Mouse (Mus musculus): ENCODE measurements around the gene Fes.

The Fes gene

DNA sequence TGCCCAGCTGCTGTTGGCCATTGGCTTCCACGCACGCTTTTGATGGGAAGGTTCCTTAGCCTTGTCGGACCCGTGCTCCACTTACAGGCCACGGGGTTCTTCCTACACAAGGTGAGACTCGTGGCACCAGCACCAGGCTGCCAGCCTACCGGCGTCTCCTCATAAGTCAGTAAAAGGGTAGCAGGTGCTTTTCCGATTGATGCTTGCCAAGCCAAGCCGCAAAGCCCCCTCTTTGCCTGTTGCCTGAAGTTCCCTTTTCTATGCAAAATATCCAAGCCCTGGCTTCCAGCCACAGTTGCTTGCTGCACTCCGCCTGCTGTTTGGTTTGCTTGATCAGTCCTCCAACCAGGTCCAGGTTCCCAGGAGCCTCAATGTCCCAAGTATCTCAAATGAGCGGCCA, 13.9 kb downstream of the Fes start:
- DNase-seq: no peak

DNA sequence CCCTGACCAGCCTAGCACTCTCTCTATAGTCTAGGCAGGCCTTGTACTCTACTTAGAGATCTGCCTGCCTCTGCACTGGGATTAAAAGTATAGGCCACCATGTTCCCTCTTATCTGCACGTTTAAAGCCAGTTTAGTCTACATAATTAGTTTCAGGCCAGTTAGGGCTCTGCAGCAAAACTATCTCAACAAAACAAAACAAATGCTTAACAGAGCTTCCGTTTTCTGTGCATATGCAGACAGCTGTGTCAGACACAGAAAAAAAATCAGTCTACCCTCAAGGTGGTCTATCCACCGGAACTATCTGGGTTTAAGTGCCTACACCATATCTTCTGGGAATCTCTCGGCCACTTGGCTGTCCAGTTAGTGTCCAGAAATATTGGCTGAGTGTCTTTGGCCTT, 14.4 kb downstream of the Fes start:
- no peak for DNase-seq

DNA sequence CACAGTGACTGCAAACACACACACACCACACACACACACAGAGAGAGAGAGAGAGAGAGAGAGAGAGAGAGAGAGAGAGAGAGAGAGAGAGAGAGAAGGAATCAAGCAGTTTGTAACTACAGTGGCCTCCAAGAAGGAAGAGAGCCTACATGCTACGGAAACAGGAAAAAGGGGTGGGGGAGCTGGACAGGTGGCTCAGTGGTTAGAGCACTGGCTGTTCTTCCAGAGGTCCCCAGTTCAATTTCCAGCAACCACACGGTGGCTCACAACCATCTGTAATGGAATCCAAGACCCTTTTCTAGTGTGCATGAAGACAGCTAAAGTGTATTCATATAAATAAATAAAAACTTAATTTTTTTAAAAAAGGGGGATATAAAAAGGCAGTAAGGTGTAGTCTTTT, 15.1 kb downstream of the Fes start:
- DNase-seq: no peak

DNA sequence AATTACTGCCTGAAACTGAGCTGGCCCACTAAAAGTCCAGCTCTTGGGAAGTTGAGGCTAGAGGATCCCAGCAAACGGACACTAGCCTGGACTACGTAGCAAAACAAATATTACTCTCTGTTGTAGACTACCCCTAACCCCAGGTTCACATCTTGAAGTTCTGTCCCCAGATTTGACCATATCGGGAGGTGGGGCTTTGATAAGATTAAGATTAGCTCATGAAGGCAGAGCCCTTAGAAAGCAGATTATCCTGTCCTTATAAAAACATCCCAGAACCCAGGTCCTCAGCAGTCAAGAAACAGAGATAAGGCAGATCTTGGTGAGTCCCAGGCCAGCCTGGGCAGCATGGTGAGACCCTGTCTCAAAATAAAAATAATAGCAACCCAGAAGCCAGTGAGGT, 15.6 kb downstream of the Fes start:
- DNase-seq: no peak

DNA sequence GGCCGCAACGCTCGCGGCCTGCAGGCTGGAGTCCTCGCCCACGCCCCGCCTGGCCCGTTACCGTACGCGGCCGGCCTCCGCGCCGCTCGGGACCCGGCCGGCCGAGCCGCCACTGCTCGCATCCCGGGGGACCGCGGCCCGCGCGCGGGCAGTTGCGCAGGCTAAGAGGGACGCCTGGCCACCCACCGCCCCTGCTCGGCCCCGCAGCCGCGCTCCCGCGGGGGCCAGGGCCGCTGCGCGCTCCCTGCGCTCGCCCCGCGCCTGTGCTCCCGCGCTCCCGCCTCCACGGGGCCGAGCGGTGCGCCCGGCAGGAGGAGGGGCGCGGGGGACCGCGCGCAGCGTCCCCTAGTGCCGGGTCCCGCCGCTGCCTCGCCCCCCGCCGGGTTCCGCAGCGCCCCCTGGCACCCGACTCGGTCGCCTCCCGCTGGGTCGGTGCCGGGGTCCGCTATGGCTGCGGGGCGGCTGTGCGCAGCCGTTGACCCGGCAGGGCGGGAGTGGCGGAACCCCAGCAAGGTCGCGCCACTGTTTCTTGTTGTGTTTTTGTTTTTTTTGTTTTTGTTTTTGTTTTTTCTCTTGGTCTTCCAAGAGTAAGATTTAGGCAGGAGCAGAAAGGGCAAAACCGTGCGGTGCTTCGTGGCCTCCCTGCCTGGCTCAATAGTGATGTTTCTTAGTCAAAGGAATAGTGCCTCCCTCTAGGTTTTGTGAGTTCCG, 16.6 kb downstream of the Fes start, which contains the start of gene Man2a2:
Gene Man2a2 (minus strand): TSS at position 335 of the 711 bp plus-strand sequence.
- peak; percentile 82 for DNase-seq

DNA sequence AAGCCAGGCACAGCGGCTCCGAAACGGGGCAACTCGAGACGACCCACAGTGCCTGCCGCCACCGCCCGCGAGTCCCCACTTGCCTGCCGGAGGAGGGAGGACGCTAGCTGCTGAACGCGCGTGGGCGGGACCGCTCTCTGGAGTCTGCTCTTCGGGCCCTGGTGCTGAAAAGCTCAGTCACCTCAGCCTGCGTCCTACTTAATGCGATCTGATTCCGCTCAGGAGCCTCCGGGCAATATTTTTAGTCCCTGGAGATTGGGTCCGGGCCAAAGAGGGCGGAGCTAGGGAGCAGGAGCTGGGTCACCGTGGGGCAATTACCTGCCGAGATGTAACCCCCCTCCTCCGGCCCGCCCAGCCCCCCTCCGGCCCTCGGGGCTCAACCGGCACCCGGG, 17.1 kb downstream of the Fes start:
- peak; percentile 88 for DNase-seq

DNA sequence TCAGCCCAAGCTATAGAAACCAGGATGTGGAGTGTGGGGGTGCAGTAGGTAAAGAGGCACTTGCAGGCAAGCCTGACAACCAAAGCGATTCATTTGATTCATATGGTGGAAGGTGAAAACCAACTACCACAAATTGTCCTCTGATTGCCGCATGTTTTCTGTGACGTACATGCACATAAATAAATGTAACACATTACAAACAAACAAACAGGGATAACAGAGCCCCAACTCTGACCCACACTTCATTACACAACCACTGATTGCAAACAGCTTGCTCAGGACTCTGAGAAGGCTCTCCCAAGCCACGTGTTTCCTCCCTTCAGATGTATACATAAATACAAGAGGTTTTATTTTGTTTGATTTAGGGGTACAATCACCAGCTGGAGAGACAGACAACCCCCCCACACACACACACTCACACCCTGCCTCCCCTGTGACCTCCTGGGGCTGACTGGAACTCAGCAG, 17.7 kb downstream of the Fes start:
- DNase-seq: no peak

DNA sequence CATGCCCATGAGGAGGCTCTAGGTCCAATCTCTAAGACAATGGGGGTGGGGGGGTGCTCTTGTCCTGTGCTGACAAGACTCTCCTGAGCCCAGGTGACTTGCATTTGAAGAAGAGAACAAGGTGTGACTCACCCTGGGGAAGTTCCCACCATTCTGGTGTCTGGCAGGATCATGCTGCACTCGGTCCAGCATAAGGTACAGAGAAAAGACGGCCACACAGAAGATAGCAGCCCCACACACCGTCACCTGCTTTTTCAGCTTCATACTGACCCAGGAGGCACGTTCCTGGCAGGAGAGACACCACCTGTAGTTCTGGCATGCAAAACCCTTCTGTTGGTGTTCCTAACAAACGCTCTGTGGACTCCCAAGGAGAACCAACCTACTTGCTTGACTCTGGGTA, 18.3 kb downstream of the Fes start:
- DNase-seq: no peak

DNA sequence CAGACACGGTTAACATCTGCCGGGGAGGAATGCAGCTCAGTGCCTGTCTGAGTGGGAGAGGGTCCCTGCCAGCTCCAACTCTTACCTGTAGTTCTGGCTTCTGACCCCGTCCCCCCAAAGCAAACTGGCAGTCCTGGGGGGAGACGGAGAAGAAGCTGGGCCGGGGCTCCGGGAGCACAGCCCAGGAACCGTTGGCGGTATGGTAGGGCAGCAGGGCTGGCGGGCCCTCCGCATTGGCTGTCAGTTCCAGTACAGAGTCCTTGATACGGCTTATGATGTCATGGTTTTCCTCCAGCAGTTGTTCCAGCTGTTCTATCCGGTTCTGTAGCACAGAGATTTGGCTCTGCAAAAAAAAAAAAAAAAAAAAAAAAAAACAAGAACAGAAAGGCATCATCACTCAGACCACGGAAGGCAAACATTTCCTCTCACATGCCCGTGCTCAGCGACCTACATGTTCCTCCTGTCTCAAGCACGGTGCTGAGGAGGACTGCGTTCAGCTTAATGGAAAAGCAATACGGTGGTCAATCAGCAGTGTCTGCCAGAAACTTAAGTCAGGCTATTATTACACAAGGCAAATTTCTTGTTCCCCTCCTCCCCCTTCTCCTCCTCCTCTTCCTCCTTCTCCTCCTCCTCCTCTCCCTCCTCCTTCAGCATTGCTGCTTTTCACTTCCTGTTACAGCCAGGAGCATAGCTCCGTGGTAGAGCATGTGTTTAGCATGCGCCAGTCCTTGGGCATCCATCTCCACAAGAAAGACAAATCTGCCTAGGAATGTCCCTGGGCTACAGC, 18.9 kb downstream of the Fes start:
- DNase-seq: no peak

DNA sequence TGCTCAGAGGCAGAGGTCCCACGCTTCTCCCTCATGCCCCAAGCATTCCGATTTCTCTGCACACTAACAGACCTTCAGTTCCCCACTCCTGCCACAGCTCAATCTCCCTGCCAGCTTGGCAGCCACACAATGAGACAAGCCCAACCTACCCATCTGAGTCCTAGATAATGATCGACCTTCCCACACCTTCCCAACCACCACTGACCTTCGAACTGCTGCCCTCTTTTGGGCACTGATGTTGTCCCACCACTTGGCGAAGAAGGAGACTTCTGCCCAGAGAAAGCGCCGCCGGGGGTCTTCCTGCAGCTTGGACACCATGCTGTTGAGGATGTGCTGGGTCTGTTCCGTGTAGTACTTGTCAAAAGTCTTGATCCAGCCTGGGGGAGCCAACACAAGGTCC, 19.7 kb downstream of the Fes start:
- no peak for DNase-seq

DNA sequence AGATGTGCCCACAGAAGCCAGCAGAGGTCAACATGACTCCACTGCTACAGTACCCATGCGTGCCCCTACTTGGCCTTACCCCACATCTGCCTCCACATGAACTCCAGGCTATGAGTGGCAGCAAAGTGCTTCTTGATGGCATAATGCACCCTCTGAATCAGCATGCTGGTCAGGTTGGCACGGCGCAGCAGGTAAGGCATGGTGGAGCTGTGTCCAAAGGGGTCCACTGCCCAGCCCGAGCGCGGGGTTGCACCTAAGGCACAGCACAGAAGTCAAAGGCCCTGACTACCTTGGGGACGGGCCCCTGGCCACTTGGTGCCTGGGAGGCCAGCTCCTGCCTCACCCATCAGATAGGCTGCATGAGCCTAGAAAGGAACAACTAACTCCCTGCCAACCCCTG, 20.5 kb downstream of the Fes start:
- DNase-seq: no peak

DNA sequence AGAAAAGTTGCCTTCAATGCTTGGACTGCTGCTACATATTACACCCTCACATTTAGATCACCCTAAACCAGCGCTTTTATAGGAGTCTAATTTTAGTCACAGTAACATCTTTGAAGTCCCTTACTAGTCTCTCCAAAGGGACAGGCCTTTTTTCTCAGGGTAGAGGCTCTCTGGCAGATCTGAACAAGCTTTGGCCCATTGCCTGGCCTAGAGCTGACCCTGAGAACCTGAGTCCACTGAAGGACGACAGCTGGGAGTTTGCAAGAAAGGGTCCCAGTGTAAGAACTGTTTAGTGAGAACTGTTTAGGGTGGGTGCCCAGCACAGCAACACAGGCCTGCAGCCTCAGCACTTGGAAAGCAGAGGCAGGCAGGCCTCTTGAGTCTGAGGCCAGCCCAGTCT, 22.0 kb downstream of the Fes start:
- DNase-seq: no peak

DNA sequence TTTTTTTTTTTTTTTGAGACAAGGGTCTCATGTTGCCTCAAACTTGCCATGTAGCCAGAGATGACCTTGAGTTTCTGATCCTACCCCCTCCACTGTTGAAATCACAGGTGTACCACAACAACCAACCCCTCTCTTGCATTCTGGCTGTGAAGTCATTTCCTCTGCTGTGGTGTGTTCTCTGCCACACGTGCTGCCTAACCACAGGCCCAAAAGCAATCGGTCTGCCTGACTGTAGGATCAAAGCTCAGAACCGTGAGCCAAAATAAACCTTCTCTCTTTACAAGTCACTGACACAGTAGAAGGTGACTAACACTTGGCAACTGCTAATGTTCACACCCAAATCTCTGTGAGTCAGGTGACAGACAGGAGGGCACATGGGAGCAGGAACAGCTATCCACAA, 27.3 kb downstream of the Fes start:
- no peak for DNase-seq

DNA sequence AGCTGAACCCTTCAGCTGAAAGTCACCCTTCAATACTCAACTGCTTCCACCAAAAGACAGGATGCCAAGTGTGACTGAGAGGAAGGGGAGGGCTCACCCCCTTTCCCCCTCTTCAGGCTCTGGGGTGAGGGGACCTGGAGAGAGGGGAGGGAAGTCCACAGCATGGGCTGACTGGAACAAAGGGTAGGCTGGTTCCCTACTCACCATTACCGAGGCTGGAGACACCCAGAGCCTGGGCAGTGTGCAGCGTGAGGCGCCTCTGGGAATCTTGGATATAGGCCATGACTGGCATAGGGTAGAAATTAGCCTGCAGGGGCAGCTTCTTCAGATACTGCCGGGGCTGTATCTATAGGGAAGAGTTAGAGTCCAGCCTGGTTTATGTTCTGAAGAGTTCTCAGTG, 29.7 kb downstream of the Fes start:
- no peak for DNase-seq

DNA sequence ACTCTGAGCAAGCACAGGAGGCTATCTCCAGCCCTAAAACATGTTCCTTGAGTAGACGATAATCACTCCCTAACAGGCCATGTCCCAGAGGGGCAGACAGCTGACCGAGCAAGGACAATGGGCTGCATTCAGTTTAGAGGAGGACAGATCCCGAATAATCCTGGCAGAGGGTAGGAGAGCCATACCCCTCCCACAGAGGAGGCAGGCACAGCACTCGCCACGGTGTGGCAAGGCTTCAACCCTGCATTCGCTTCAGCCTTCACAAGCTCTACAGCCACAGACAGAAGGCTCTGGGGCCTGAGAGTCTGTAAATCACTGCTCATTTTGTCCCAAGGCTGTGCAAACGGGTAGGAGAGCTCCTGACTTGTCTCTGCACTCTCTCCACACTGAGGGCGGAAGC, 30.6 kb downstream of the Fes start:
- peak; percentile 55 for DNase-seq

DNA sequence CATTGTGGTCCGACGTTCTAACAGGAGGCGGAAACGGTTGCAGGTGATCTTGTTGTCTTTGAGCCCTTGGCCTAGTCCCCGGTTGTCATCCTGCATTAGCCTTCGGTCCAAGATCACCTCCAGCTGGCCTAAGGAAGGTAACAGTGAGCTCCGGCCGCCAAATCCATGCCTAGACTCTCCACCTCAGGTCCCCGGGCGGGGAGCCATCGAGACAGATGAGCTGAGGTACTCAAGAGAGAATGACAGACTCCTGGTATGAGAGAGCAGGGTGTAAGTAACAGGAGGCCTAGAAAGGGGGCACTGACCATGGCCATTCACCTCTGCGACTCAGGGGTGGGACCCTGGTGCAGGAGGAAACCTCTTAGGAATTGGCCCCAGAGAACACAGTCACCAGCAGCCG, 31.4 kb downstream of the Fes start:
- no peak for DNase-seq

DNA sequence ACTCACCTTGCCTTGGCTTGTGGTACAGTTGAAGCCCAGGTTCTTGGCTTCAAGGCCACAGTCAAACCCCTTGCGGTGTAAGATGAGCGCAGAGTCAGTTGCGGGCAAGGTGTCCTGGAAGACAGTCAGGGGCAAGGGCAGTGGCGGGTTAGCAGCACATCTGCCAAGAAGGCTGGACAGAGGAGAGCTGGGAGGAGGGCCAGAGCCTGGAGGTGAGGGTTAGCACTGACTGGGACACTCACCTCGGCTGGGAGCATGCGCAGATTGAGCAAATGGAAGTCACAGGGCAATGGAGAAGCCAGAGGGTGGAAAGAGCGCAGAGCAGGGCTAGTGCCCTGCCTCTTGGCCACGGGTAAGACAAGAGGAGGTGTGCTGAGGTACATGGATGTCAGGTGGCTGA, 34.8 kb downstream of the Fes start:
- no peak for DNase-seq

DNA sequence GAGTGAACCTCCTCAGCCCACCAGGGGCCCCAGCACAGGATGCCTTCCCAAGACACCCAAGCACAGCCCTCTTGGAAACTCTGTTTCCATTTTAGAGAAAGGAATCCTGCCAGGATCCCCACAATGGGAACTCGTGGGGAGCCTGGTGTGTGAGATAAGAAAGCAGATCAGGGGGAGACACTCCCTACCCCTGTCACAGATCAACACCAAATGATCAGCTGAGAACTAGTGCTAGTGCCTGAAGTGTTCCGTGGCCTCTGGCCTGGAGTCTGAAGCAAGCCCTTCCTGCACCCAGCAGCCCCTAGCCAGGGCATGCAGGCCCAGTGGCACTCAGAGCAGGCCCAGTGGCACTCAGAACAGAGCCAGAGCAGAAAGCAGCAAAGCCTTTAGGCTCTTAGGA, 36.9 kb downstream of the Fes start:
- no peak for DNase-seq

DNA sequence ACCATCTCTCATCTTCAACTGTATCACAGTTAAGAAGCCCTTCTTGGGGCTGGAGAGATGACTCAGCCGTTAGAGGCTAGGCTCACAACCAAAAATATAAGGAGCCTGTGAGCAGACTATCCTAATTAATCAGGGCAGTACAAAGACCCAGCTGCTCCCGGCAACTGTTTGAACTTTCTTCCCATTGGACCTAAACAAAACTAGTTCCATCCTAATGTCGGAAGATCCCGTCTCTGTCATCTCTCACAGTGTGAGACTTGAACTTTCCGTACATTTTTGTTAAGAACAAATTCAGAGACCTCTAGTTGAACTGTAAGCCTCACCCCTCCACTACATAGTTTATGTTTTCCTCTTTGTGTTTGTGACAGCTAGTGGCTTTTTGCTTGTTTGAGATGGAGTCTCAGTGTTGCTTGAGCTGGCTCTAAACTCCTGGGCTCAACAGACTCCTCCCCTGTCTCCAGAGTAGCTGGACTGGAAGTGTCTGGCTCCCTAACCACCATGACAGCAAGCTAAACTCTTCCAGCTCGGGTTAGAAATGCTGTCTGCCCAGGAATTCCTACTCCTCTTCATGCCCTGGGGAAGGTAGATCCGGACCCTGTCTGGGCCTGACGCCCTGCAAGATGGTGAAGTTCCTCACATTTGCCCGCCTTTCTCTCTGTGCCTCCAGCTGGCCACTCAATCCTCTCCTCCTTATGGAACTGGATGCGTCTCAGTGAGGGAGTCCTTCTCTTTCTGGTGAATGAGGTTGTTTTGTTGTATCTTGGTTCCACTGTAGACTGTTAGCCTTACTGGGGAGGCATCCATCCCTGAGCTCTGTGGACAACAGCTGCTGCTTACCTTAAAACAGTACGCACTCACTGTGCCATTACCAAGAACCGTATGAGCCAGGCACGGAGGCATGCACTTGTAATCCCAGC, 39.8 kb downstream of the Fes start:
- DNase-seq: no peak

DNA sequence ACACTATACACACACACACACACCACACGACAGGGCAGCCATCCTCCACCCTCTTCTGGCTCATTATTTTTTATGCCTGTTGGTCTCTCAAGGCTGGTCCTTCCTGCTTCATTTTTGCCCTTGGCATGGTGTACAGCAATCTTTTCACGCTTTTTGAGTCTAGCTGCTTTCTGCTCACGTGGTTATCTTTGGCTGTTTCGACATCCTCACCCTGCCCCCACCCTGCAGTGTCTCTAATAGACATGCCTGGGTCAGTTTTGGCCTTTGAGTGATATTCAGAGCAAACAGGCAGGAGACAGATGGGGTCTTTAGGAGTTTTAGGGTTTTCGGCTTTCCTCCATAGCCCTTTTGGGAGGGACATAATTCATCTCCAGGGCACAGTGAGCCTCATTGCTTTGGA, 40.9 kb downstream of the Fes start:
- DNase-seq: no peak

DNA sequence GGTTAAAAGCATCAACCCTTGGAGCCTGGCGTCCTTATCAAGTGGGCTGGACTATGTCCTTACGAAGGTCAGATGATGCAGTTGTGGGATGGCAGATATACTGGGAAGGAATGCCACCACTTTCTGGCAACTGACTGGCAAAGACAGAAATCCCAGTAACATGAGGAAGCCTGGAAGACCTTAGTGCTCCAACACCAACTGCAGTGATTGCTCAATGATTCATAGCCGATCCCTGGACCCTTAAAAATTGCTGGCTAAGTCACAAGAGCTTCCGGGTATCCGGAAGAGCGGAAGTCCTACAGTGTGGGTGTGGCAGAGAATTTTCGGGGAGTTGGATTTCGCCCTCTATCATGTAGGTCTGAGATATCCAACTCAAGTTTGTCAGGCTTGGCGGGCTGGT, 41.6 kb downstream of the Fes start:
- DNase-seq: no peak

DNA sequence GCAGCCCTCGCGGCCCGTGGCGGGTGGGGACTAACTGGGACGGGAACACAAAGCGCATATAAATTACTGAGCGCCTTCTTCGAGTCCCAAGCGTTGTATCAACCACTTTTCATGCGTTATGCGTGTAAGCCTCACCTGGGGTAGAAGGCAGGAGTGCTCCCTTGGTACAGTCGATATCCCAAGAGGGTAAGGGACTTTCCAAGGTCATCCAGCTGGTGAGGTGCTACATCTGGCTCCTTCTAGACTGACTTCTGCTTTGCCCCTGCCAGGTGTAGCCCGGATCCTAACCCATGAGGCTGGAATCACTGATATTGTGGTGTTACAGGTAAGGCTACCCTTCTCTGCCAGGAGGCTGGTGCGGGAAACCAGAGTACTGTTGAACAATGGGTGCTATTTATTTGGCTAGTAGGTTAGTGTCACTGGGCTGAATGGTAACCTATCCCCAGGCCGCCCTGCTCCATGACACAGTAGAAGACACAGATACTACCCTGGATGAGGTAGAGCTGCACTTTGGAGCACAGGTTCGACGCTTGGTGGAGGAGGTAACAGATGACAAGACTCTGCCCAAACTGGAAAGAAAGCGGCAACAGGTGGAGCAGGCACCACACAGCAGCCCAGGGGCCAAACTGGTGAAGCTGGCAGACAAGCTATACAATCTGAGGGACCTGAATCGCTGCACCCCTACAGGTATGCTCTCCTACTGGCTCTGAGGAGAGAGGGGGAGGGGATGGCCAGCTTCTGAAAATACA, 44.3 kb downstream of the Fes start:
- DNase-seq: no peak

DNA sequence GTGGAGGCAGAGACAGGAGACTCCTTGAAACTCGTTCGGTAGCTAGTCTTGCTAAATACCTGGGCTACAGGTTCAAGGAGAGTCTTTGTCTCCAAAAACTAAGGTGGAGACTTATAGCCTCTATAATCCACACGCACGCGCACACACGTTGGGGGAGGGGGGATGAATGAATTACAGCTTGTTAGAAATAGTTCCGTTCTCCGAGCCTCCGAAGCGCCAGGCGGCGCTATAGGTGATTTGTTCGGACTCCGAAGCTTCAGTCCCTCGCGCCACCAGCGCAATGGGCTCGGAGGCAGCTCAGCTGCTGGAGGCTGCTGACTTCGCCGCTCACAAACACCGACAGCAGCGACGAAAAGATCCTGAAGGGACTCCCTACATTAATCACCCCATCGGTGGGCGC, 44.9 kb downstream of the Fes start, which contains the start of gene Hddc3:
Gene Hddc3 (plus strand): TSS at position 247 of the 400 bp plus-strand sequence.
- peak; percentile 95 for DNase-seq

Measured in right cerebral cortex, adult 18-20 months (tissue).